Comparison of ENCODE assay signal across 27 mouse cellular contexts in the genomic region with DNA sequence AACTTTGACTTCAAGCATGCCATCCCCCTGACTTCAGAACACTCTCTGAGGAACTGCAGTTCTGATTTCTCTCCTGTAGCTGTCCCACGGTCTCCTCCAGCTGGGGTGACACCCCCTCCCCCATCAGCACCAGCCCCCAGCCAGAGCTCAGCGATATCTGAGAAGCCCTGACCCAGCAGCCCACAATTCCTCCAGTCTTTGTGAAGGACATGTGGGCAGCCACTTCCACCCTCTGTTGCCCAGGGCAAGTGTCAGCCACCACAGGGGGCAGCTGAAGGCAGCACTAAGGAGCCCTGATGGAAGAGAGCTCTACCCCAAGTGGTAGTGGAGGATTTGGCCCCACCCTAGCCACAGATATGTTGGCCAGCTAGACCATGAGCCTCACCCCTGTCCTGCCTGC. TPM values are rescaled to one million over a fixed set of nuclear protein-coding genes. Genes with fewer than 3 reads are reported as not detected.
DNase-seq lines count a peak whose midpoint lies in the region; ATAC-seq lines count a peak whose summit lies in the region.
"Had no signal": no experiment of that assay in that cellular context is flagged by ENCODE, and none has a peak within 500 bp of the region (broad histone marks: within the 10 kb centered on the region; RNA-seq: fewer than 3 reads in every experiment).

No protein-coding gene starts in this region.

- peak overlapping the region; percentile 31; the same call in 1 of the 2 replicates for H3K27ac ChIP-seq in kidney, embryonic 16.5 days (ENCODE audit: low read length)
- H3K27ac ChIP-seq in embryonic facial prominence, embryonic 10.5 days (replicated peaks) = peak overlapping the region; percentile 62
- H3K27ac ChIP-seq: heart, embryonic 13.5 days; hindbrain, embryonic 15.5 days; limb, embryonic 12.5 days; midbrain, embryonic 15.5 days; neural tube, embryonic 13.5 days had no signal

- no peak overlapping the region for H3K4me2 ChIP-seq in kidney, embryonic 16.5 days (replicated peaks; ENCODE audit: low read depth, low read length)
- H3K4me2 ChIP-seq: heart, embryonic 13.5 days; hindbrain, embryonic 15.5 days; limb, embryonic 12.5 days; liver, embryonic 11.5 days; midbrain, embryonic 15.5 days; neural tube, embryonic 13.5 days had no signal

- ATAC-seq in kidney, embryonic 16.5 days (ENCODE audit: low FRiP score, low TSS enrichment) = peak; percentile 73
- ATAC-seq in hematopoietic stem cell, adult 5-6 weeks (replicated peaks in 1 of 2; ENCODE audit: insufficient read depth in 1 of 2, low FRiP score in 2 of 2, low TSS enrichment in 1 of 2, low read depth in 1 of 2, poor library complexity in 2 of 2, severe bottlenecking in 2 of 2) = peak; percentile 17 to 34; a peak in 2 of 4 replicates
- ATAC-seq: forebrain, postnatal 0 days; intestine, embryonic 16.5 days; midbrain, embryonic 15.5 days had no signal

- H3K4me3 ChIP-seq in kidney, embryonic 16.5 days (ENCODE audit: low read length) = no peak overlapping the region
- no peak overlapping the region for H3K4me3 ChIP-seq in embryonic facial prominence, embryonic 10.5 days
- H3K4me3 ChIP-seq: heart, embryonic 13.5 days; hindbrain, embryonic 15.5 days; limb, embryonic 12.5 days; midbrain, embryonic 15.5 days; neural tube, embryonic 13.5 days had no signal

- peaks cover 3% of the 10 kb centered on the region; the same call in 1 of the 2 replicates for H3K4me1 ChIP-seq in kidney, embryonic 16.5 days (ENCODE audit: insufficient read depth, low read length)
- peaks cover 20% of the 10 kb centered on the region for H3K4me1 ChIP-seq in embryonic facial prominence, embryonic 10.5 days
- H3K4me1 ChIP-seq: hindbrain, embryonic 15.5 days; midbrain, embryonic 15.5 days had no signal

- H3K36me3 ChIP-seq in kidney, embryonic 16.5 days (ENCODE audit: insufficient read depth, low read length) = no peaks in the 10 kb centered on the region
- no peaks in the 10 kb centered on the region for H3K36me3 ChIP-seq in embryonic facial prominence, embryonic 10.5 days (replicated peaks)
- H3K36me3 ChIP-seq: heart, embryonic 13.5 days; hindbrain, embryonic 15.5 days; limb, embryonic 12.5 days; midbrain, embryonic 15.5 days; neural tube, embryonic 13.5 days had no signal

- no peaks in the 10 kb centered on the region for H3K9me3 ChIP-seq in kidney, embryonic 16.5 days (ENCODE audit: low read length)
- no peaks in the 10 kb centered on the region for H3K9me3 ChIP-seq in embryonic facial prominence, embryonic 10.5 days
- H3K9me3 ChIP-seq: heart, embryonic 13.5 days; hindbrain, embryonic 15.5 days; limb, embryonic 12.5 days; midbrain, embryonic 15.5 days; neural tube, embryonic 13.5 days had no signal

- H3K9ac ChIP-seq in kidney, embryonic 16.5 days (replicated peaks; ENCODE audit: low read length) = no peak overlapping the region
- H3K9ac ChIP-seq: forebrain, postnatal 0 days; heart, embryonic 13.5 days; hindbrain, embryonic 15.5 days; limb, embryonic 12.5 days; midbrain, embryonic 15.5 days; neural tube, embryonic 13.5 days had no signal

- WGBS in kidney, embryonic 16.5 days = 2% methylated on average over 2 of the region's 2 CpGs
- WGBS in embryonic facial prominence, embryonic 10.5 days = 7% methylated on average over 2 of the region's 2 CpGs

- DNase-seq in gastrocnemius, adult 18-20 months (ENCODE audit: low spot score) = peak; percentile 62
- DNase-seq in gastrocnemius, postnatal 4 days (ENCODE audit: low spot score in 2 of 2) = no peak
- no peak for DNase-seq in kidney, postnatal 10 days
- DNase-seq in embryonic facial prominence, embryonic 10.5 days (ENCODE audit: low spot score) = peak; percentile 43
- DNase-seq in embryo, embryonic 11 days = no peak
- DNase-seq in thymus, adult 18-20 months = no peak
- DNase-seq: adrenal gland, postnatal 10 days; cerebellum, adult 2 months; cerebellum, postnatal 36 days; forebrain, postnatal 0 days; heart, adult 18-20 months; kidney, postnatal 36 days; layer of hippocampus, postnatal 36 days; lung, adult 2 months; right cerebral cortex, postnatal 4 days; thymus, postnatal 25 days had no signal

- no peaks in the 10 kb centered on the region for H3K27me3 ChIP-seq in kidney, embryonic 16.5 days (ENCODE audit: insufficient read depth, low read length)
- no peaks in the 10 kb centered on the region for H3K27me3 ChIP-seq in embryonic facial prominence, embryonic 10.5 days (replicated peaks; ENCODE audit: low read depth, poor library complexity, severe bottlenecking)
- H3K27me3 ChIP-seq: heart, embryonic 13.5 days; hindbrain, embryonic 15.5 days; midbrain, embryonic 15.5 days; neural tube, embryonic 13.5 days had no signal

RNA-seq across cellular contexts. Expression of a gene that starts 19.0 kb away (rescaled TPM):
- total RNA-seq in gastrocnemius, adult 18-20 months (2021) = 100 to 1,000 TPM; 472 to 505 TPM
- 10 to 100 TPM; 81.7 to 86.7 TPM for total RNA-seq in gastrocnemius, postnatal 4 days (2021)
- 0.41 and 0.47 TPM in 2 replicates for polyA plus RNA-seq in kidney, embryonic 16.5 days (2015; fragmentation: Nextera tagmentation; extraction: Ambion mirVana)
- polyA plus RNA-seq in embryonic facial prominence, embryonic 10.5 days (2016; fragmentation: Nextera tagmentation; extraction: Ambion mirVana) = 0.04 and 0.10 TPM in 2 replicates
- total RNA-seq in hematopoietic stem cell, adult 5-6 weeks (2017) = not detected in 2 replicates
- total RNA-seq: forebrain, postnatal 0 days; layer of hippocampus, postnatal 36 days had no signal
- polyA plus RNA-seq: hindbrain, embryonic 15.5 days; intestine, embryonic 16.5 days; liver, embryonic 11.5 days; midbrain, embryonic 15.5 days; neural tube, embryonic 13.5 days had no signal

RNA-seq across cellular contexts. Expression of a gene that starts 19.5 kb away (rescaled TPM):
- total RNA-seq in gastrocnemius, adult 18-20 months (2021) = under 1 TPM; 0.18 to 0.33 TPM
- 1 to 10 TPM; 1.3 to 1.5 TPM for total RNA-seq in gastrocnemius, postnatal 4 days (2021)
- polyA plus RNA-seq in kidney, embryonic 16.5 days (2015; fragmentation: Nextera tagmentation; extraction: Ambion mirVana) = 6.9 and 7.2 TPM in 2 replicates
- 0.91 and 1.7 TPM in 2 replicates for polyA plus RNA-seq in embryonic facial prominence, embryonic 10.5 days (2016; fragmentation: Nextera tagmentation; extraction: Ambion mirVana)
- total RNA-seq in hematopoietic stem cell, adult 5-6 weeks (2017) = 15.9 and 30.2 TPM in 2 replicates

RNA-seq across cellular contexts. Expression of a gene that starts 31.2 kb away (rescaled TPM):
- total RNA-seq in gastrocnemius, adult 18-20 months (2021) = 1 to 10 TPM; 4.8 to 5.7 TPM
- 10 to 100 TPM; 13.6 to 18.1 TPM for total RNA-seq in gastrocnemius, postnatal 4 days (2021)
- polyA plus RNA-seq in kidney, embryonic 16.5 days (2015; fragmentation: Nextera tagmentation; extraction: Ambion mirVana) = 0.36 and 0.39 TPM in 2 replicates
- polyA plus RNA-seq in embryonic facial prominence, embryonic 10.5 days (2016; fragmentation: Nextera tagmentation; extraction: Ambion mirVana) = not detected in 2 replicates
- total RNA-seq in hematopoietic stem cell, adult 5-6 weeks (2017) = not detected in 2 replicates
- total RNA-seq: forebrain, postnatal 0 days; layer of hippocampus, postnatal 36 days; left cerebral cortex, postnatal 10 days had no signal
- polyA plus RNA-seq: hindbrain, embryonic 15.5 days; limb, embryonic 12.5 days; liver, embryonic 11.5 days; midbrain, embryonic 15.5 days; neural tube, embryonic 13.5 days had no signal

RNA-seq across cellular contexts. Expression of a gene that starts 32.4 kb away (rescaled TPM):
- total RNA-seq in gastrocnemius, adult 18-20 months (2021) = not detected
- total RNA-seq in gastrocnemius, postnatal 4 days (2021) = not detected
- not detected in 2 replicates for polyA plus RNA-seq in kidney, embryonic 16.5 days (2015; fragmentation: Nextera tagmentation; extraction: Ambion mirVana)
- not detected in 2 replicates for polyA plus RNA-seq in embryonic facial prominence, embryonic 10.5 days (2016; fragmentation: Nextera tagmentation; extraction: Ambion mirVana)
- total RNA-seq in hematopoietic stem cell, adult 5-6 weeks (2017) = not detected in 2 replicates
- total RNA-seq: adrenal gland, postnatal 10 days; forebrain, postnatal 0 days; heart, adult 18-20 months; heart, postnatal 25 days; layer of hippocampus, postnatal 36 days; left cerebral cortex, postnatal 10 days had no signal
- polyA plus RNA-seq: cerebellum, adult 2 months; forebrain, postnatal 0 days; heart, embryonic 13.5 days; hindbrain, embryonic 15.5 days; intestine, embryonic 16.5 days; limb, embryonic 12.5 days; liver, embryonic 11.5 days; midbrain, embryonic 15.5 days; neural tube, embryonic 13.5 days had no signal

RNA-seq across cellular contexts. Expression of a gene that starts 53.8 kb away (rescaled TPM):
- total RNA-seq in gastrocnemius, adult 18-20 months (2021) = 1 to 10 TPM; 3.3 to 7.8 TPM
- total RNA-seq in gastrocnemius, postnatal 4 days (2021) = 10 to 100 TPM; 18.7 to 19.9 TPM
- polyA plus RNA-seq in kidney, embryonic 16.5 days (2015; fragmentation: Nextera tagmentation; extraction: Ambion mirVana) = 87.8 and 95.9 TPM in 2 replicates
- 16.9 and 20.6 TPM in 2 replicates for polyA plus RNA-seq in embryonic facial prominence, embryonic 10.5 days (2016; fragmentation: Nextera tagmentation; extraction: Ambion mirVana)
- total RNA-seq in hematopoietic stem cell, adult 5-6 weeks (2017) = 49.3 and 87.8 TPM in 2 replicates

Comparison
In these comparisons a context has a peak if more than half of its experiments do, and no peak if none do; other contexts are left out.
1. DNase-seq: peak in gastrocnemius, adult 18-20 months (single experiment) and embryonic facial prominence, embryonic 10.5 days (single experiment); none in gastrocnemius, postnatal 4 days (0 of 2), kidney, postnatal 10 days (single experiment), embryo, embryonic 11 days (single experiment) and thymus, adult 18-20 months (0 of 2).
2. RNA of a gene that starts 19.0 kb away (total RNA-seq): 472 to 505 TPM in gastrocnemius, adult 18-20 months and 81.7 to 86.7 TPM in gastrocnemius, postnatal 4 days; not detected in hematopoietic stem cell, adult 5-6 weeks; every median in the first group is over 10 times any median in the second.